Mouse (Mus musculus): ENCODE measurements around the gene Pdzd4.

DNA sequence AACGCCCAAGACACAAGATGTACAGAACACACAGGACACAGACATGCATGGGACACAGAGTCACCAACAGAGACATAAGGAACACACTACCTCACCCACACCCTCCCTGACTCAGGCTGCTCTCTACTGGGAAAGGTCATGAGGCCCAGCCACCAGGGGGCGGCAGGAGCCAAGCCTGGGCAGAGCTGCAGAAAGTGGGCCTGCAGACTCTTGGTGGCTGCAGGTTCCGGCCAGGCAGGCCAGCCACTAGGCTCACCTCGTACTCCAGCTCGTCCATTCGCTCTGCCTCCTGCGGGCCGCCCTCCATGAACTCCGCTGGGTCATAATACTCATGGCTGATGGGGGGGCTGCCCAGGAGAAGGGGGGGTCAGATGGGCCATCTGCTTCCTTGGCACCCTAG is 26.3 kb downstream of the Pdzd4 start:
- TF ChIP-seq CTCF (IDR thresholded peaks at IDR 0.05; ENCODE audit: low read depth, low read length) (no peak), POLR2A (IDR thresholded peaks at IDR 0.05; ENCODE audit: borderline replicate concordance, low read depth, low read length) (no peak)
